Mouse (Mus musculus) olfactory bulb, adult 2 months (tissue): ENCODE results near the gene Rspo3. TPM values are rescaled to one million over a fixed set of nuclear protein-coding genes. Genes with fewer than 3 reads are reported as not detected.

Experiments used
- H3K27ac ChIP-seq: fragments of 200-500 bp; 2 replicates; pipeline ENCODE4 v1.5.1; 2012; ENCODE audit warnings: low read depth, low read length; ENCODE audit not compliant: insufficient read depth
- H3K4me1 ChIP-seq: fragments of 200-500 bp; 2 replicates; pipeline ENCODE4 v1.6.1; 2012; ENCODE audit warnings: low read length; ENCODE audit not compliant: control insufficient read depth, insufficient read depth
- H3K4me3 ChIP-seq: fragments of 200-500 bp; 2 replicates; pipeline ENCODE4 v1.5.1; 2012; ENCODE audit warnings: mild to moderate bottlenecking, low read depth, low read length, moderate library complexity; ENCODE audit not compliant: insufficient read depth
- CTCF ChIP-seq: fragments of 200-500 bp; IDR thresholded peaks from 2 replicates; pipeline ENCODE4 v1.5.1; 2012; ENCODE audit warnings: low read depth, mild to moderate bottlenecking, low read length, moderate library complexity; ENCODE audit not compliant: insufficient read depth
- POLR2A ChIP-seq: fragments of 200-500 bp; IDR thresholded peaks from 2 replicates; pipeline ENCODE4 v1.6.1; 2012; ENCODE audit warnings: mild to moderate bottlenecking, low read depth, low read length, moderate library complexity; ENCODE audit not compliant: insufficient read depth
- WGBS: fragments of 180-500 bp; shearing (Covaris S2); methylation state at CpG from one replicate; pipeline ENCODE4 v1.1.7; 2018; 5-methylcytosine and 5-hydroxymethylcytosine counted together
- polyA plus RNA-seq: library from polyadenylated mRNA; stranded (reverse); fragments of >200 nt; gene quantifications from 2 replicates; pipeline ENCODE4 v1.2.4, GENCODE M21; 2012; ENCODE audit warnings: low replicate concordance; ENCODE audit not compliant: missing spikeins, insufficient read depth, insufficient read length

Rspo3 gene
- polyA plus RNA-seq, 1 experiment: not detected

- Histone ChIP-seq H3K27ac (no peak overlapping the region), H3K4me3 (no peak overlapping the region), H3K4me1 (no peaks in the 10 kb centered on the region)
- TF ChIP-seq POLR2A: no peak
- no peak for TF ChIP-seq CTCF
- 68% methylated on average over 3 of the region's 3 CpGs for whole genome bisulfite sequencing
Measured at GRCm38 (mm10) chr10:29460100-29460499, 75.6 kb downstream of the Rspo3 start.

DNA sequence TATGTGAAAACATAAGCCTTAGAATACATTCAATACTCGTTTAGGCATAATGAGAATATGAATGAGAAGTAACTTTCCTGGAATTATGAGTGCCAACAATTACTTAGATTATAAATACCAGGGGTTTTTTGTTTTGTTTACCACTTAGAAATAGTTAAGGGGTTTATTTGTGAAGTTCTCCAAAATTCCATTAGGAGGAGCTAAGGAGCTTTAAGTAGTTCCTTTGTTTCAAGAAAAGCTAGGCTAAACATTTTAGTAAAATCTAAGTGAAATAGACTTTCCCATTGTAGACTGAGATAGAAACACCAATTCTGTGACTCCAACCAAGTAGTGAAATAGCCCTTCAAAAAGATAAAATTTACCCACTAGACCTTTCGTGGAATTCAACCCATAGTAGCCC lies 76.0 kb downstream of the Rspo3 start:
- no peaks in the 10 kb centered on the region for H3K4me1 ChIP-seq
- H3K4me3 ChIP-seq: no peak overlapping the region
- H3K27ac ChIP-seq: no peak overlapping the region
- 70% methylated on average over 2 of the region's 2 CpGs for WGBS
- TF ChIP-seq CTCF: no peak
- no peak for TF ChIP-seq POLR2A

DNA sequence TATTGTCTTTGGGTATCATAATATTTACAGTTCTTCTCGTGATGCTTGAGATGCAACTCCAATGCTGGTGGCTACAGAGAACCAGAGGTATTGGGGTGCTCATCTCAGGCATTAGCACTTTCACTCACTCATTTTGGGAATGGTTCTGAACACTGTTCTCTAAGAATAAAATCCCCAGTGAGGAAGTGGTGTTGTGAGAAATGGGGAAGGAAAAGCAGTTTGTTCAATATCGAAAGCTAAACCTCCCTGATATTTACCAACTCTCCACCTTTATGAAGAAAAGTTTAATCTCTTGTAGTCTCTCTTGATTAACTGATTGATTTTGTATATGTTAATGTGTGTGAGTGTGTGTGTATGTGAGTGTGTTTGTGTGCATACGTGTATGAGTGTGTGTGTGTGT lies 90.6 kb downstream of the Rspo3 start:
- no peak overlapping the region for H3K4me3 ChIP-seq
- no peak overlapping the region for H3K27ac ChIP-seq
- H3K4me1 ChIP-seq: no peaks in the 10 kb centered on the region
- 84% methylated on average over 3 of the region's 3 CpGs for WGBS
- TF ChIP-seq POLR2A (no peak), CTCF (no peak)

GRCm38 (mm10) chr10:29441297-29441696 lies 94.4 kb downstream of the Rspo3 start:
- H3K27ac ChIP-seq: no peak overlapping the region
- 89% methylated on average over 5 of the region's 5 CpGs for WGBS
- no peak overlapping the region for H3K4me3 ChIP-seq
- TF ChIP-seq CTCF (no peak), POLR2A (no peak)
- H3K4me1 ChIP-seq: no peaks in the 10 kb centered on the region

GRCm38 (mm10) chr10:29432935-29433453 lies 102.7 kb downstream of the Rspo3 start:
- H3K4me3 ChIP-seq: no peak overlapping the region
- H3K27ac ChIP-seq: no peak overlapping the region
- 80% methylated on average over 1 of the region's 1 CpGs for WGBS
- no peak for TF ChIP-seq POLR2A
- no peak for TF ChIP-seq CTCF
- no peaks in the 10 kb centered on the region for H3K4me1 ChIP-seq

DNA sequence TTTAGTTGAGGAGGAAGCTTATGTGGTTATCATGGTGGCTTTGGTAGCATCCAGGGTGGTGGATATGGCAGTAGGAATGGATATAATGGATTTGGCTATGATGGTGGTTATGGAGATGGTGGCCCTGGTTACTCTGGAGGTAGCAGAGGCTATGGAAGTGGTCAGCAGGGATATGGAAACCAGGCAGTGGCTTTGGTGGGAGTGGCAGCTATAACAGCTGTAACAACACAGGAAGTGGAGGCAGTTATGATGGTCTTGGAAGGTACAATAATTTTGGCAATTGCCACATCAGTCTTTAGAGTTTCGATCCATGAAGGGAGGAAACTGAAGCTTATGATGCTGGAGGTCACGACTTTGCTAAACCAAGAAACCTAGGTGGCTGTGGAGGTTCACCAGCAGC lies 109.0 kb downstream of the Rspo3 start:
- Histone ChIP-seq H3K27ac (no peak overlapping the region), H3K4me3 (no peak overlapping the region), H3K4me1 (no peaks in the 10 kb centered on the region)
- TF ChIP-seq POLR2A: no peak
- no peak for TF ChIP-seq CTCF
- WGBS: 85% methylated on average over 2 of the region's 2 CpGs

- TF ChIP-seq POLR2A: no peak
- TF ChIP-seq CTCF: no peak
- Histone ChIP-seq H3K27ac (no peak overlapping the region), H3K4me3 (no peak overlapping the region), H3K4me1 (no peaks in the 10 kb centered on the region)
- WGBS: 86% methylated on average over 2 of the region's 2 CpGs
Measured at GRCm38 (mm10) chr10:29424571-29424970, 111.1 kb downstream of the Rspo3 start.

GRCm38 (mm10) chr10:29414361-29414760 lies 121.3 kb downstream of the Rspo3 start:
- no peaks in the 10 kb centered on the region for H3K4me1 ChIP-seq
- TF ChIP-seq POLR2A (no peak), CTCF (no peak)
- WGBS: 54% methylated on average over 2 of the region's 2 CpGs
- H3K4me3 ChIP-seq: no peak overlapping the region
- H3K27ac ChIP-seq: no peak overlapping the region

- WGBS: 29% methylated on average over 8 of the region's 8 CpGs
- TF ChIP-seq CTCF (no peak), POLR2A (no peak)
- H3K4me3 ChIP-seq: no peak overlapping the region
- H3K4me1 ChIP-seq: no peaks in the 10 kb centered on the region
- no peak overlapping the region for H3K27ac ChIP-seq
Measured at GRCm38 (mm10) chr10:29402656-29403268, 132.9 kb downstream of the Rspo3 start.

Other genes with a start within 250 kb of the Rspo3 start
- gene Echdc1, start 222.7 kb downstream of the Rspo3 start, polyA plus RNA-seq: not detected in 2 replicates
- gene Rnf146, start 173.4 kb downstream of the Rspo3 start, polyA plus RNA-seq: not detected in 2 replicates